Mouse (Mus musculus) cerebral cortex, adult 2 months (tissue): ENCODE measurements around the gene Ldb3.

Experiments used
- WGBS: fragments of 180-500 bp; shearing (Covaris S2); methylation state at CpG from one replicate; pipeline ENCODE4 v1.1.7; 2018; 5-methylcytosine and 5-hydroxymethylcytosine counted together

Ldb3 gene

GRCm38 (mm10) chr14:34590743-34591675 lies 2.5 kb upstream of the Ldb3 start:
- 75% methylated on average over 24 of the region's 24 CpGs for WGBS

DNA sequence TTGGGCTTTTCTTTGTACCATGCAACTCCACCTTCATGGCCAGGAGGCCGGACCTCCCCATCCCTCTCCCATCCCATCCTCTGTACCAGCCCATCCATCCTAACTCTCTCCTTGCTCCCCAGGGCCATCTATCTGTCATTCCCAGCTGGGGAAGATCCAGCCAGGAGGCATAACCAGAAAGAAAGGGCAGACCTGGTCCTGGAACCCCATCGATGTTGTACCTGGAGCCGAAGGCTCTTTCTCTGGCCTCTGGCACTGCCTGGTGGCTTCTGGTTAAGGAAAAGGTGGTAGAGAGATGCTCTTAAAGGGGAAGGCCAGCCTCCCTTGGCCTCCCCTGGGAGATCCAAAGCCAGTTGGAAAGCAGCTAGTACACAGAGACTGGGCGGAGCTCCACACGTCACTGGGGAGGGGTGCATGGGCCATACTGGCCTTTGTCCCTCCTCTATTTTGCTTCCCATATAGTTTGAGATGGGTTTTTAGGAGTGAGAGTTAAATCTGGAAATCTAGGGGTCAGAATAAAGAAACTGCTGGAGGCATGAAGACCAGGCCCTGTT lies 1.6 kb upstream of the Ldb3 start:
- WGBS = 84% methylated on average over 5 of the region's 5 CpGs

DNA sequence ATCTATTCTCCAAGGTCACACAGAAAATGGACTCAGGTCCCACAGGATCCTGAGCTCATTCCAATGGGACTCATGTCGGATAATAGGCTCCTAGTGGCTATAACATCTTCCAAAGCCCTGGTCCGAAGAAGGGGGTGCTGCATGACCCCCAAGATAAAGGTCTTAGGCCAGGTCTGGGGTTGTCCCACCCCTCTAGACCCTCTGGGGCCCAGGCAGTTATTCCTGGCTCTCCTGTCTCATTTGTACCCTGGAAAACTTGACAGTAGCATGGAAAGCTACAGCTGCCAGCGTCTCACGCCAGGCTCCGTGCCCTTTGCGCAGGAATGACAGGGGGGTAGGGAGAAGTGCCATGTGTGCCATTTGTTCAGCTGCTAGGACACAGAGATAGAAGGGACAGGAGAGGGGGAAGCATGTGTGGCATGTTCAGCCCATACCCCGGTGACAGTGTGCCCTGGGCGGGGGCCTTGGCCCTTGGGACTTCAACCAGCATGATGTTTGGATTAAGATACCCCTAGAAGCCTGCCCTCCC lies 767 bp upstream of the Ldb3 start:
- 87% methylated on average over 8 of the region's 8 CpGs for WGBS

GRCm38 (mm10) chr14:34588005-34588404 lies 477 bp downstream of the Ldb3 start:
- WGBS = 75% methylated on average over 5 of the region's 5 CpGs

GRCm38 (mm10) chr14:34586871-34587270 lies 1.6 kb downstream of the Ldb3 start:
- 85% methylated on average over 3 of the region's 3 CpGs for whole genome bisulfite sequencing

- 94% methylated on average over 9 of the region's 9 CpGs for WGBS
Measured at GRCm38 (mm10) chr14:34585358-34586105, 3.0 kb downstream of the Ldb3 start.

- WGBS = 78% methylated on average over 3 of the region's 3 CpGs
Measured at GRCm38 (mm10) chr14:34582740-34583427, 5.6 kb downstream of the Ldb3 start.

DNA sequence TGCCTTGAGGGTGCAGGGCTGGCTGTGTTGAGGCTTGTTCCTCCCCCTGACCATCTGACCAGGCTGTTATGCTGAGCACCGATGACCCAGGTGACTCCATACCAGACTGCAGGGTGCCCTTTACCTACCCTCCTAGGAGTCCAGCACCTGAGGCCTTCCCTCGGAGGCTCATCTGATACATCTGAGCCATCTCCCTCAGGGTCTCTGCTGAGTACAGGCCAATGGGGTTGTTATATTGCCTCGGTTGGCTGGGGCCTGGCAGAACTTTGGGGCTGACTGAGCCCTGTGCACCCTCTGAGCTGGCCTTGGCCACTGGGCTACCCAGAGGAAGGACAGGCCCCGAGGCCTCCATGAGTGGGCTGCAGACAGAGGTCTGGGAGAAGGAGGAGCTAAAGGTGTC lies 11.6 kb downstream of the Ldb3 start:
- 91% methylated on average over 4 of the region's 4 CpGs for WGBS

DNA sequence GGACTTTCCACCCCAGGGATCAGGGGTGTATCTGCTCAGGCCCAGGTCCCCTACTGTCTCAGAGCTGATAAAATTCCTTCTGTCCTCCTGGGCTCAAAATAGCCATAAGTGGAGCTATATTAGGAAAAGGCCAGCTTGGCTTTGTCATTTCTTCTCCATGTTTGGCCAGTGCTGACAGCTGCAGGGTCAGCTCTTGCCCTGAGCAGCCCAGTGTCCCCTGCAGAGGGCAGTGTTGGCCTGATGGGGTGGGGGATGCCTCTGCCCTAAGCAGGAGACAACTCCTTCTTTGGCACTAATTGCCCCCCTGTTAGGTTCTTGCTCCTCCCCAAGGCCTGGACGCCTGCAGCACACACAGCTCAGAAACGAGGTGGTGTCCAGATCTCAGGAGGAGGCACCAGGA lies 14.4 kb downstream of the Ldb3 start:
- 81% methylated on average over 2 of the region's 2 CpGs for WGBS

DNA sequence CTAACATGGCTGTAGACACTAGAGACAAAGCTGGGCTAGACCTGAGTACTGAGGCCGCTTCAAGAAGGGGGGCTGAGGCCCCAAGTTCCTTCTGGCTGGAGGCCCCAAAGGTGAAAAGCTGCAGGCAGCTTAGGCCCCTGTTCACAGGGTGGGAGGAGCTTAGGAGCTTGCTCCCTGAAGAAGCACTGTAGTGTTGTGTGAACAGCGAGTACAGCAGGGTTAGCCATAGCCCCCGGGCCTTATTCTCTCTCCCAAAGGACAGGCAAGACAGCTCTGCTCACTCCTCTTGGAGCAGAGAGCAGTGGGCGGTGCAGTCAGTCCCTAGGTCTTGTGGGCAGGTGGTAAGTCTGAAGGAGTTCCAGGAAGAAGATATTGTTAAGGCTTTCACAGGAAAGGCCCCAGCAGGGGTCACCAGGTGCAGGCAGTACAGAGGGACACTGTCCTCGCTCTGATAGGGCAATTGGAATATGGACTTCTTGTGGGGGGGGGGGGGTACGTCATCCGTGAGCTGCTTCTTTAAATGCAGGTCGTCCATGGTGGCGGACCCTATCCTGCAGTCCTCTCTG lies 15.1 kb downstream of the Ldb3 start:
- 80% methylated on average over 9 of the region's 9 CpGs for WGBS

- WGBS = 89% methylated on average over 17 of the region's 17 CpGs
Measured at GRCm38 (mm10) chr14:34571610-34572387, 16.7 kb downstream of the Ldb3 start.

GRCm38 (mm10) chr14:34570903-34571302 lies 17.6 kb downstream of the Ldb3 start:
- WGBS = 73% methylated on average over 4 of the region's 4 CpGs

- WGBS = under 1% methylated on average over 6 of the region's 6 CpGs
Measured at GRCm38 (mm10) chr14:34570294-34570693, 18.2 kb downstream of the Ldb3 start.

GRCm38 (mm10) chr14:34569534-34570194 lies 18.8 kb downstream of the Ldb3 start:
- 28% methylated on average over 27 of the region's 27 CpGs for WGBS

- 85% methylated on average over 4 of the region's 4 CpGs for WGBS
Measured at GRCm38 (mm10) chr14:34568626-34569025, 19.9 kb downstream of the Ldb3 start.

DNA sequence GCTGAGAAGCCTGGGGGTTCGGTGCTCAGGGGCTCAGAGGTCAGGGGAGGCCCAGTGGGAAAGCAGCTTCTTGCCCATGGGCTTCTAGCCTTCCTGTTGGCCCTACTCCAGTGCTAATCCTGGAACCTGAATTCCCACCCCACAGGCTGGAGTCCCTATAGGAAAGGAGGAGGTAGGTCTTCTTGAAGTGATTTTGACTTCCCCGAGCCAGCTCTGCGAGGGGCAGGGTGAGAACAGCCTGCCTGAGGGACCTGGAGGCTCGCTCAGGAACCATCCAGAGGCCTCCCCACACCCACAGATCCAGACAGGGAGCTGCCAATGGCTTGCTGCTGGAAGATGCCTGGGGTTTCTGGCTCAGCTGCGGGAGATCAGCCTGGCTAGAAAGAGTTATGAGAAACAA lies 20.8 kb downstream of the Ldb3 start:
- WGBS = 56% methylated on average over 5 of the region's 5 CpGs

GRCm38 (mm10) chr14:34566530-34566929 lies 22.0 kb downstream of the Ldb3 start:
- WGBS = 96% methylated on average over 7 of the region's 7 CpGs

DNA sequence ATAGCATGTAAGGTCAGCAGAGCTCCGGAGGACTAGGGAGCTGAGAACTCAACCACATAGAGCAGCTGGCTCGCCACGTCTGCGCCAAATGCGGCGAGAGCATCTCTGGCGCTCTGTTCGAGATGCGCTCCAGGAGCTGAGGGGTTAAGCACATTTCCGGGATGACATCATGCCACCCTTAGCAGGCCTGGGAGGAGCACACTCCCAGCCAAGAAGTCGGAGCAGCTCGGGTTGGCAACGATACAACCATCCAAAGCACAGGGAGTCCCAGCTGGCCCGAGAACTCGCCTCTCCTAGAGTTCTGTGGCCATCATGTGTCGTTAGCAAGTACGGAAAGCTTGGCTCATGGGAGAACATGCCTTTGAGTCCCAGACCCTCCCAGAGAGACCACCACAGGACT lies 22.8 kb downstream of the Ldb3 start:
- WGBS = 50% methylated on average over 17 of the region's 17 CpGs

- WGBS = 67% methylated on average over 5 of the region's 5 CpGs
Measured at GRCm38 (mm10) chr14:34564646-34565045, 23.8 kb downstream of the Ldb3 start.

DNA sequence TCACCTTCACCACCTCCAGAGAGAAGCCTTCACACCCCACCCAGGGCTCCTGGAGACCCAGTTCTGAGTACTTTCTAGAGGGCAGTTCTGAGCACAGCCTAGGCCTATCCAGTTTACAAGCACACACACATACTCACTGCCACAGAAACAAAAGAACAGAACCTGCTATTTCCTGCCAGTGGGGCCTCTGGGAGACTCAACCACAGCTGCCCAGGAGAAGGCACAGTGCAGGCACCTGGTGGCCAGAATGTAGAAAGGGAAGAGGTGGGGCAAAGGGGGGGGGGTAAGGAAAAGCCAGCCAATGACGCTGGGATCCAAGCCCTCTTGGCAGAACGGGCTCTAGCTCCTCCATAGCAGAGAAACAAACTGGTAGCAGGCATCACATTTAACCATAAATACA lies 26.1 kb downstream of the Ldb3 start:
- 46% methylated on average over 2 of the region's 2 CpGs for WGBS
